Mouse (Mus musculus) erythroblast, embryonic 14.5 days (primary cell): Measurements from ENCODE around the gene Elfn1.

Experiments used
- GATA1 ChIP-seq: IDR thresholded peaks from 2 replicates; pipeline ENCODE4 v1.6.1; 2012; ENCODE audit warnings: low read length, inconsistent platforms, mixed read lengths
- TAL1 ChIP-seq: IDR thresholded peaks from 3 replicates; pipeline ENCODE4 v1.6.1; 2012; ENCODE audit warnings: low read length, inconsistent platforms, mixed read lengths

DNA sequence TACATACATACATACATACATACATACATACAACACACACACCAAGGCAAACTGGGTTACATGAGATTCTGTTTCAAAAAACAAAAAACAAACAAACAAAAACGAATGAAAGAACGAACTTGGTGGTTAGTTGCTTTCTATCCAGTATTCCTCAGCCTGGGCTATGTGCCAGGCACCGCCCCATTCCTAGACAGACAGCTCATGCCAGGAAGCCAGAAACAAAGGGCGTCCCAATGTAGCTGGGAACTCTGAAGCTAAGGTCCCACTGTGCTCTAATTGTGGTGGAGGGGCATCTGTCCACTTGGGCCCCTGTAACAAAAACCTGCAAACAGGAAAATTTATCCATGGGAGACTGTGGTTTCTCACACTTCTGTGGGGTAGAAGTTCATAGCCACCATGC is 45.0 kb upstream of the Elfn1 start:
- TF ChIP-seq GATA1 (no peak), TAL1 (no peak)
